Mouse (Mus musculus): ENCODE measurements around the gene Oser1. TPM values are rescaled to one million over a fixed set of nuclear protein-coding genes. Genes with fewer than 3 reads are reported as not detected.

Gene Oser1
- total RNA-seq, 2 experiments from 2014 or later: 20.5 to 21.4 TPM

- no peak for DNase-seq (ENCODE audit: low spot score in 2 of 2)
- intact Hi-C loops (cut with DNase I): no loop called here
These were observed 24.8 kb upstream of the Oser1 start for GRCm38 (mm10) chr2:163449276-163449675.

DNA sequence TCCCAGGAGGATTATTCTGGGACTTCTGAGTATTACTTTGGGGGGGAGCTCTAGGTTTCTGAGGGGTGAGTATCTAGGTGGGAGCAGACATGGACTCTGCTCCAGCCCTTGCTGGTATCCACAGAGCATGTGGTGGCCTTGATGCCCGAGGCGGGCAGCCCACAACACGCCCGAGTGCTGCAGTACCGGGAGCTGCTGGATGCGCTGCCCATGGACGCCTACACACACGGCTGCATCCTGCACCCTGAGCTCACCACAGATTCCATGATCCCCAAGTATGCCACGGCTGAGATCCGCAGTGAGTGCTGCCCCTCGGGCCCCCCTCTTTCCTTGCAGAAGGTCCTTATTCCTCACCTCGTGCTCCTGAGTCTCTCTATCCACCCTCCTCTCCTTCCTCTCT is 22.9 kb upstream of the Oser1 start:
- intact Hi-C loops (cut with DNase I): no loop called here
- DNase-seq (ENCODE audit: low spot score in 2 of 2): no peak

DNA sequence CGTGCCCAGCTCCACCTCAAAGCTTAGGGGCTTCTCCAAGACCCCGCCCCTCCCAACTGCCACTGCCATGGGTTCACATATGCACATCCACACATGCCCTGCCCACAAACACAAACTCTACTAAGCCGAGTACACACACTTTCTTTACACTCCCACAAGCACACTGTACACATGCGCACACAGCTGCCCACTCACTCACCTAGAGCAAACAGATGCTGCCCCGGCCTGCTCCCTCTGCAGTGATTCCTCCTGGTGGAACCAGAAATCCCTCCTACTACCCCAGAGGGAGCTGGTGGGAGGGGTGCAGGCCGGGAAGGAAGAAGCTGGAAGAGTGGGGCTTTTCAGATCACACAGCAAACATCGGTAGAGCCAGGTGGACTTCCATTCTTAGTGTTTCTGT is 19.5 kb upstream of the Oser1 start:
- intact Hi-C loops (cut with DNase I): no loop called here

GRCm38 (mm10) chr2:163443543-163443942 is 19.0 kb upstream of the Oser1 start:
- no peak for DNase-seq (ENCODE audit: low spot score in 2 of 2)
- intact Hi-C loops (cut with DNase I): no loop called here

More for the DNA sequence above, 19.5 kb upstream of the Oser1 start:
- DNase-seq (ENCODE audit: low spot score in 2 of 2): no peak

DNA sequence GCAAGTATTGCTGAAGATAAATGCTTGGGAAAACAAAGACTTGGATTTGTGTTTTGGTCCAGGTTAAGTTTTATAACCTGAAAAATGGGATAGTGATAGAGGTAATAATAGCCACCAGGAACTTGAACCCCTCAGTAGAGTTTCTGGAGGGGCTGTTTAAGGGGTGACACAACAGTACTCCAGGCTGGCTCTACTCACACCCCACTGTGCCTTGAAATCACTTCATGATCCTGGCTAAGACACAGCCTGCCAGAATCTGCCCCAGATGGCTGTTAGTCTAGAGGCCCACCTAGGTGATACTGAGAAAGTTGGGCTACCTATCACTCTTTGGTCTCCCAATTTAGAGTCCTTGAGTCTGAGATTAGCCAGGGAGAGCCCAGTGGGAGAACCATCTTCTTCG is 15.0 kb upstream of the Oser1 start:
- intact Hi-C loops (cut with DNase I): no loop called here
- no peak for DNase-seq (ENCODE audit: low spot score in 2 of 2)

DNA sequence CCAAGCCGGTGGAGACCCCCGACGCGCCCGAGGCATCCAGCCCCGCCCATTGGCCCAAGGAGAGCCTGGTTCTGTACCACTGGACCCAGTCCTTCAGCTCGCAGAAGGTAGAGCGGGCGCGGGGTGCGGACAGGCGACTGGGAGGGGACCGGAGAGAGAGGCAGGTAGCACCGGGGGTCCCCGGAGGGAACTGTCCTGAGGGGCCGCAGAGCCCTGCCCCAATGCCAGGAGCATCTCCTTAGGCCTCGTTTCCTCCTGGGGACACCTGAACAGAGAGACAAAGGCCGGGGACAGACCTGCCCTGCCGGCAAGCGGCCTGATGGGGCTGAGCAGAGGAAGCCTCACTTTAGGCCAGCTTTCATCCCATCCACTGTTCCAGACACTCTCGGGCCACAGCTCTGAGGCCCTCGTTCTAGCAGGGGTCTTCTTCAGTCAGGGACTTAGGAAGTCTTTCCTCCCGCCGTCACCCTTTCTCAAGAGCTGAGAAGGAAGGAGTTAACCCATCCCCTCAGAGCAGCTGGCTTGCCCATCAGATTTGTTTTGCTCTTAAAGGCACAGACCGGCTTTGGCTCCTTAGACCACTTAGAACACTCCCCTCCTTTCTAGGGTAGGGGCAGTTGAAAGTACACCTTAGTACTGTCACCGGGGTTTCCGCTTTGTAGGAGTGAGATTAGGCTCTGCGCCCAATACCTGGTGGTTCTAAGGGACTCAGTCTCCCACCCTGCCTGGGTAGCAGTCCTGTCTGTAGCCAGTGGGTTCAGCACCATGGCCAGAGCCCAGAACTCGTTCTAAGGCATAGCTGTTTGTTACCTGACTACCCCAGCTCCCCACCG is 14.3 kb upstream of the Oser1 start:
- DNase-seq (ENCODE audit: low spot score in 2 of 2): no peak

DNA sequence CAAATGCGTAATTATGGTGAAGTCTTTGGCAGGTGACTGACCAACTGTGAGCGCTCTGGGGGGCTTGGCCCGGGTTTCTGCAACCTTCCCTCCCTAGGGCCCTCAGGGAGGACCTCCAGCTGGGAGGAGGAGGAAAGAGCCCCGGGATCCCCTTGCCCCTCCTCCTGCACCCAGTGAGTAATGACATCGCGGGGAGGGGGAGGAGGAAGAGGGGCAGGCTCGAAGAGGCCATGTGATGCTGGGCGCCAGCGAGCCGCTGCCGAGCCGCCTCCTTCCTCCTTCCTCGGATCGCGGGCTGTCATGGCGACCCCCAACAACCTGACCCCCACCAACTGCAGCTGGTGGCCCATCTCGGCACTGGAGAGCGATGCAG is 13.7 kb upstream of the Oser1 start, which contains the start of gene Gdap1l1:
Gene Gdap1l1, plus strand, starts transcription at position 231 of the 373 bp plus-strand sequence.
- intact Hi-C loops (cut with DNase I): no loop called here
- DNase-seq (ENCODE audit: low spot score in 2 of 2): peak; percentile 77 to 83

More for the DNA sequence above, 14.3 kb upstream of the Oser1 start:
- intact Hi-C loops (cut with DNase I): no loop called here

GRCm38 (mm10) chr2:163437800-163438199 is 13.3 kb upstream of the Oser1 start:
- no peak for DNase-seq (ENCODE audit: low spot score in 2 of 2)
- intact Hi-C loops (cut with DNase I): no loop called here

DNA sequence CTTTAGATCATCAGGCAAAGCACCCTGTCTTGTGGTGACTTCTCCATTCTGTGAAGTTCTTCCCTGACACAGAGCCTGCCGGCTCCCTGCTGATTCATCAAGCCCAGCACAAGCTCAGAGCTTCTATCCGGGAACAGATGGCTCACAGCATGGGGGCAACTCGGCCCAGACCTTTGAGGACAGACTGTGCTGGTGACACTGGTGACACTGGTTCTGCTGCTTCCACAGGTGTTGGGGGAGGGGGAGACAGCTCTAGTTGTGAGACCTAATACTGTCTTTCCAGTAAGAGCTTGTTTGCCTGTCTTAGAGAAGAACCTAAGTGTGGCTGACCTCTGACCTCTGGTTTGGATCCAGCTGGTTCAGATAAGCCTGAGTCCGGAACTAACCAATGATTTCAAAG is 9.5 kb upstream of the Oser1 start:
- DNase-seq (ENCODE audit: low spot score in 2 of 2): no peak
- intact Hi-C loops (cut with DNase I): no loop called here

DNA sequence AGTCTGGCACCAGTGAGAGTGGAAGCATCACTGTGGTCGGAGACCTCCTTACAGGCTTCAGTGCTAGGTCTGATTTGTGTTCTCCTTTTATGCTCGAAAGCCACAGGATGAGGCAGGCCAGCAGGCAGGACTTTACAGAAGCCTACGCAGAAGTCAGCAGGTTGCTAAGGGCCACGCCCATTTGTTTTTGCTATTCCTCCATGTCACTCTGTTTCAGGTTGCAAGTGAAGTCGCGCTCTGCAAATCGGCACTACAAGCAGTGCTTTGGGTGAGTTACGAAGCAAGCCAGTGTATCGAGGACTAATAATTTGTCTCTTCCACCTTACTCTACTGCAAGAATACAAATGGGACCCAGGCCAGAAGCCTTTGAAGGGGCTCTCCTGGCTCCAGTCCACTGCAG is 6.8 kb upstream of the Oser1 start:
- DNase-seq (ENCODE audit: low spot score in 2 of 2): no peak
- intact Hi-C loops (cut with DNase I): no loop called here

GRCm38 (mm10) chr2:163428346-163429011 is 4.0 kb upstream of the Oser1 start:
- DNase-seq (ENCODE audit: low spot score in 2 of 2): no peak
- intact Hi-C loops (cut with DNase I): no loop called here

DNA sequence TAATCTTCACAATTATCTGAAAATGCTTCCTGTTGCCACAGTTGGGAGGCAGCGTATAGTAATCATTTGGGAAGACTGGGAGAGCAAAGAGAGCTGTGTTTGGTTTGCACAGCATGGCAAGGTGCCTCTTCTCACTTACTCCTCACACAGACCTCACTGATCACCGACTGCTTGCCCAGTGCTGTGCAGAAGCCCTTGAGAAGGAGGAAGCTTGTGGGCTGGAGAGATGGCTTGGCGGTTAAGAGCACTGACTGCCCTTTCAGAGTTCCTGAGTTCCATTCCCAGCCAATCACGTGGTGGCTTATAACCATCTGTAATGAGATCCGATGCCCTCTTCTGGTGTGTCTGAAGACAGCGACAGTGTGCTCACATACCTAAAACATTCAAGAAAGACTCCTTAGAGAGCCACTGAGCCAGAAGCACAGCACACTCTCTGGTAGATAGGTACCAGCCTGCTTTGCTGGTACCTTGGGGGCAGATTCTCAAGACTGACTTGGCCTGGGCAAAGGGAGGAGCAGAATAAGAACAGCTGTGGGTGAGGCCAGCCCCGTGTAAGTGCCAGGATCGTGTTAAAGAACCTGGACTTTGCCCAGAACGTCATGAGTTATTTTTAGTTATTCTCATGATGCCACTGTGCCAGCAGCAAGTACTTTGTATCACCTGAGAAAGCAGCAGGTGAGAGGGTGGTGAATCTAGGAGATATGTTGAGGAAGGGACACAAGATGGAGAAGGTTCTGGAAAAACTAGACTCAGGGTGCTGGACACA is 1.4 kb downstream of the Oser1 start:
- no peak for DNase-seq (ENCODE audit: low spot score in 2 of 2)
- intact Hi-C loops (cut with DNase I): no loop called here

- intact Hi-C loops (cut with DNase I): no loop called here
These were observed 4.1 kb downstream of the Oser1 start for GRCm38 (mm10) chr2:163420366-163420886.

DNA sequence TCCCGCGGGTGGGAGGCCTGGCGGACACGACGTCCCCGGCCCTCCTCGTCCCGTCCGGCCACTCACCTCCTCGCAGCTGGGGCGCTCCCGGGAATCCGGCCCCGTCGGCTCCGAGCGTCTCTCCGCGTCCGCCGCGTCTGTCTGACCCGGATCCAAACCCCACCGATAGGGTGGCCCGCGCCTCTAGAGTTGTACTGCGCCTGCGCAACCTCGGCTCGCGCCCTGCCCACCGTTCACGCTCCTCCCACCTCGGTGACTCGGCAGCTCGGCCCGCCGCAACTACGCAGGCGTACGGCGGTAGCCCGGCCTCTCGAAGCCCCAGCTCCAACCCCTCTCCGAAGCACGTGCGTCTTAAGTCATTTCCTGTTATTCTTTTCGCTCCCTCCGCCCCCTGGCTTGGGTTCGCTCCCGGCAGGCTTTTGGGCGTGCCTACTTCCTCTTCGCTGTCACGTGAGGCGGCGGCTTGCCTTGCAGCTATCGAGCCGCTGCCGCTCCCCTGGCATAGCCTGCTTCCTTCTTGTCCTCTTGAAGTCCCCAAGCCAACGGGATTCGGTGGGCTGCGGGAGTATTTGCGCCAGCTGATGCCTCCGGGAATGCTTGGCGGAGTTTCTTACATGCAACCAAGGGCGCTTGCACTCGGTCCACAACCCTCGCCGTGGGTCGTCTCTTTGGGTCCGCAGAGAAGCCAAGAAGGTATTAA is 5.0 kb downstream of the Oser1 start:
- DNase-seq (ENCODE audit: low spot score in 2 of 2): peak; percentile 100
- intact Hi-C loops (cut with DNase I): loop anchor here (10.0 kb wide), 1 partner anchor 475 kb away; the partner anchor contains the start of gene L3mbtl1

More at GRCm38 (mm10) chr2:163420366-163420886, 4.1 kb downstream of the Oser1 start:
- no peak for DNase-seq (ENCODE audit: low spot score in 2 of 2)

DNA sequence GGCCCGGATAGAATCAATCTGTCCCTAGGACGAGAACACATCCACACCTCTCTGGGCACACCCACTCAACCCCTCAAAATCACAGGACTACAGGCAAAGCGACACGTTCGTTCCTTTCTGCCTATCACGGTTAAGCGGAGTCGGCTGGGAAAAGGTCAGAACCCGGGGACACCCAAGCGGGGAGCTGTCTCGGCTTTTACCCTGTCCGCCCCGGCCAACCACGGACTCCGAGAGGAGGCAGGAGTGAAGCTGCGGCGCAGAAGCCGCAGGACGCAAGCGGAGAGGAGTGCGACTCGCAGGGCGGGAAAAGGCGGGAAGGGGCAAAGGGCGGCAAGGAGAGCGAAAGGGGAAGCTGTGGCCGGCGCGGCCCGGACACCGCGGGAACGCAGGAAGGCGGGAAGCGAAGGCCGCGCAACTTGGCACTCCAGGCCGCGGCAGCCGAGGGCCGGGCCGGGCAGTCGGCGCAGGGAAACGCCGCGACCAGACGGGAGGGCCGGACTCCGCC is 5.6 kb downstream of the Oser1 start:
- no peak for DNase-seq (ENCODE audit: low spot score in 2 of 2)
- intact Hi-C loops (cut with DNase I): loop anchor here (10.0 kb wide), 1 partner anchor 474 kb away; the partner anchor contains the start of gene L3mbtl1

GRCm38 (mm10) chr2:163417830-163418229 is 6.7 kb downstream of the Oser1 start:
- intact Hi-C loops (cut with DNase I): loop anchor here (10.0 kb wide), 1 partner anchor 473 kb away; the partner anchor contains the start of gene L3mbtl1
- no peak for DNase-seq (ENCODE audit: low spot score in 2 of 2)

GRCm38 (mm10) chr2:163417026-163417425 is 7.5 kb downstream of the Oser1 start:
- intact Hi-C loops (cut with DNase I): loop anchor here (10.0 kb wide), 1 partner anchor 472 kb away; the partner anchor contains the start of gene L3mbtl1
- no peak for DNase-seq (ENCODE audit: low spot score in 2 of 2)

- no peak for DNase-seq (ENCODE audit: low spot score in 2 of 2)
- intact Hi-C loops (cut with DNase I): loop anchor here (10.0 kb wide), 1 partner anchor 468 kb away; the partner anchor contains the start of gene L3mbtl1
These were observed 11.5 kb downstream of the Oser1 start for GRCm38 (mm10) chr2:163412846-163413590.
